Mouse (Mus musculus) adrenal gland, adult 2 months (tissue): ENCODE measurements around the gene Gm867. TPM values are rescaled to one million over a fixed set of nuclear protein-coding genes. Genes with fewer than 3 reads are reported as not detected.

Source experiments
- DNase-seq: peaks from one replicate; pipeline ENCODE4 v3.0.0; 2021
- polyA plus RNA-seq: library from polyadenylated mRNA; depleted of rRNA; stranded (reverse); fragments of >200 nt; gene quantifications from 2 replicates; pipeline ENCODE4 v1.2.3, GENCODE M21; 2012
- total RNA-seq, 2 experiments: library from RNA; stranded (reverse); gene quantifications; 2 replicates each; pipeline ENCODE4 v1.2.3; 2021

Gm867 gene
- total and polyA plus RNA-seq, 3 experiments, result 0.93 to 4.0 (median 2.2) TPM

DNA sequence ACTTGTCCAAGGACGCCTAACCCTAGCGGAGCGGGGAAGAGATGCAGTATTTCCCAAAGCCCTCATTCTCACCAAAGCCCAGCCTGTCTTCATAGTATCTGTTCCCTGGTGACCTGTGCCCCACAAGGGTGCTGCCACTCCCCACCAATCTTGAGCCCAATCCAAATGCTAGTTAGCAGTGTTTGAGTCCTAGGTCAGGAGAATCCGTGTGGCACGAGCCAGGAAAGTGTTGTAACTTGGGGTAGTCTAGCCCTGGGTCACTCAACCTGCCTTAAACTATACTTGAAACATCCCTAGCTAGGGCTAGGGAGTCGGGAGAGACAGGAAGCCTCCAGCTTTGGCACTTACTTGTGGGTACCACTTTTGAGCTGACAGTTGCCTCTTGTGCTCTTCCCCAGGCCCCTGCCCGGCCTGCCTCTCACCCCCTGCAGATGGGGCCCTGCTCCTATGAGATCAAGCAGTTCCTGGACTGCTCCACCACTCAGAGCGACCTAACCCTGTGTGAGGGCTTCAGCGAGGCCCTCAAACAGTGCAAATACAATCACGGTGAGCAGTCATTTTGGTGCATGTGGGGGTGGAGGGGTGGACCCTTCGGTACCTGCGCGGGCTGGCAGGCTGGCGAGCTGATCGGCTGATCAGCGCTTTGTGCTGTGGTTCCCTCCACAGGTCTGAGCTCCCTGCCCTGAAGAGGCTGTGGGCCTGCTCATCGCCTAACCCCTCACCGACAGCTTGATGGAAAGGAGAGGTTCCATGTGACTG lies 3.4 kb downstream of the Gm867 start:
- DNase-seq, result peak; percentile 71

DNA sequence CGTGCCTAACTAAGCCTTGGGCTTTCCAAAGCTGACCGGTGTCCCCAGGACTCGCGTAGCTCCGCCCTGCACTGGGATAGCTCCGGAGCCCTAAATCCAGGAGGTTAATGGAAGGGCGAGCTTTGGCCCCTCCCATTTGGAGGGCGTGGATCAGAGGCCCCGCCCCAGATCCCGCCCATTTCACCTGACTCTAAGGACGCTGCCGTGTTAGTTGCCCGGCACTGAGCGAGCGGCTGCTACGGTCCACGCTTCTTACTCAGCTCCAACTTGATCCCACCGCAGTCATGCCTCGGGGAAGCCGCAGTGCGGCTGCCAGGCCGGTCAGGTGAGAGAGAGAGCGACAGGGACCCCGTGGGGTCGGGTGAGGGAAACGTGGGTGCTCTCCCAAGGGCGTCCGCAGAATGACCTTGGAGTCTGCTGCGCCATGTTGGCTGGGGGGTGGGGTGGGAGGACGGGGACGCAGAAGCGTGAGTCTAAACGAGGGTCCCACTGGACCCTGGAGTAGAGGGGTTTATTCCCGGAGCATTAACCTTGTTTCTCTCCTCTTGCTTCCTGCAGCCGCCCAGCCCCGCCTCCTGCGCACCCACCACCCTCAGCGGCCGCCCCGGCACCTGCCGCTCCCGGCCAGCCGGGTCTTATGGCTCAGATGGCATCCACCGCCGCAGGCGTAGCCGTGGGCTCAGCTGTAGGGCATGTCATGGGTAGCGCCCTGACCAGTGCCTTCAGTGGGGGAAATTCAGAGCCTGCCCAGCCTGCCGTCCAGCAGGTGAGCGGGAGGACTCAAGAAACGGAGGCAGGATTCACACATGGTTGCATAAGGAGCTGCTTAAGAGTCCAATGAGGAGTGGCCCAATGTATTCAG lies 4.6 kb downstream of the Gm867 start, which contains the start of gene Mmp11:
Mmp11 (minus strand) TSS at position 817 of the 862 bp plus-strand sequence.
- DNase-seq, result peak; percentile 91

DNA sequence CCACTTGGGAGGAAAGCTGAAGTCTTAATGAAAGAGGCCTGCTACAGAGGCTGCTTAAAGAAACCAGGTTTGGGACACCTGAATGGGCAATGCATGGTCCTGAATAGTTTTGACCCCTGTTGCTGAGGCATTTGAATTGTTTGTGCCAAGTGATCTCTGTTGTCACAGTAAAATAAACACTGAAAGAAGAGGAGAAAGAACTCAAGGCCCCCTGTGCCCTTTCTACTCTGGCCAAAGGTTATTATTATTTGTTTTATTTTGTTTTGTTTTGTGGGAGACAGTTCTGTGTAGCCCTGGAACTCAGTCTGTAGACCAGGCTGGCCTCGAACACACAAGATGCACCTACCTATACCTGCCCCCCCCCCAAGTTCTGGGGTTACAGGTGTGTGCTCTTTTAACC lies 5.5 kb downstream of the Gm867 start:
- no peak for DNase-seq

DNA sequence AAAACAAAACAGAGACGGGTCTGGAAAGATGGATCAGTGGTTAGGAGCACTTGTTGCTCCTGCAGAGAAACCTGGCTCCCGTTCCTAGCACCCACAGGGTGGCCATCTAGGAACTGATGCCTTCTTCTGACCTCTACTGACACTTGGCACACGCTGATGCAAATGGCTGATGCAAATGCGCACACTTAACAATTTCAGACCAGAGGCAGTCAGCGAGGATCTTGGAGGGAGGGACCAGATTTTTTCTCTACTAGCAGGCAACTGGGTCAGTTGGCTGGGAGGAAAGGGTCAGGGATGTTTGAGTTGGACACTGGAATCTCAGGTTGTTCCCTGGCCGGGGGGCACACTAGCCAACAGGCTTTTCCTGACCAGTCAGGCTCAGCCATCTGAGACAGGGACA lies 7.6 kb downstream of the Gm867 start, which contains the start of gene Chchd10:
Chchd10 (plus strand) TSS at position 240 of the 400 bp plus-strand sequence.
- DNase-seq, result no peak

DNA sequence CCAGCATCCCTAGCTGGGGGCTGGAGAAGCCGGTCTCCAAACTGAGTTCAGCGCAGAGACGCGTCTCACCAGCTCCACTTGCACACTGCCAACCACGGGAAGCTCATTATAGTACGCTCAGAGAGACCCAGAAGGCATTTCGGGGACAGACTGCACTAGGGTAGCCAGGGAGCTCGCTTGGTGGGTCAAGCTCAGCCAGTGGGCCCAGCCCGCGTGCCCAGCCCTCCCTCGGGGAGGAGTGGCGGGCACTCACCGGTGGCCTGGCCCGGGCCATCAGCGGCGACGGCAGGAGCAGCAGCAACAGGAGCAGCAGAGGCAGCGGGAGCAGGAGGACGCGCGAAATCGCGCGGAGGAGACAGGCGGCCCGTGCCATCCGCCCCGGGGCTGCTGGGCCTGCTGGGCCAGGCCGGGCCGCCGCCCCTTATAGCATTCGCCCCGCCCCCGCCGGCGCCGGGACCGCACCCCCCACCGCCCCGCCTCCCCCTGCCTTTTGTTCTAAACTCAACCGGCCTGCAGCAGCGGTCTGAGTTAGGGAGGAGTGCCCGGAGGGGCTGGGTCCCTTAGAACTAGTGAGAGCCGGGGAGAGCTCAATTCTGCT lies 8.3 kb downstream of the Gm867 start:
- DNase-seq, result peak; percentile 77

DNA sequence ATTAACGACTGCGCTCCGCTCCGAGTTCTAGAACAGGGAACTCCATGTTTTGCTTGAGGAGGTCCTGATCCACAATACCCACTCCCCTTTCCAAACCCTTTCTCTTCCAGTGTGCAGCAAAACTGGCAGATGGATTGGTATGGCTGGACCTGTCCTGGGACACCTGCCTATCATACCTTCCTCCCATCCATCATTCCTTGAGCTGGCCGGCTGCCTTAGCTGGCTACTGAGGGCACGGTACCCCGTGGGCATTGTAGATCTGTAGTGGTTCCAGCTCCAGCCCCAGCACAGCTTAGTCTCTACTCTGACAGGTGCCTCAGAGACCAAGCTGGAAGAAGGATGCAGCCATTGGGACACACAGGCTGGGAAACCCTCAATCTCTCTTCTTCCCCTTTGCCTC lies 9.2 kb downstream of the Gm867 start:
- DNase-seq, result no peak

DNA sequence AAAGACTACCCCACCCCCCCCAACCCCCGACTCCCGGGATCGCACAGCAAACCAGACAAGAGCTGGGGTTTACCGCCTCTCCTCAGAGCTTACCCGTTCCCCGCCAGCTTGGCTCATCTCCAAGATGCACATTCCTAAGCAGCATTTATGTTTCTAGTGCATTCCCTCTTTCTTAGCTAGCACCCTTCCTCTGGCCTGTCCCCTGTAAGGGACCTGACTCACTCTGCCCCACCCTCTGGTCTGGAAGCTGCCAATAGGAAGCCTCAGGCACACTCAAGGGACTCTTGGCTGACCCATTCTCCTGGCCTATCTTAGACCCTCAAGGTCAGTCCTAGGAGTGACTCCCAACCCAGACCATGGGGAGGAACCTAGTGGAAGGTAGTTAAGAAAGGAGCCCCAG lies 10.2 kb downstream of the Gm867 start:
- peak; percentile 70 for DNase-seq

DNA sequence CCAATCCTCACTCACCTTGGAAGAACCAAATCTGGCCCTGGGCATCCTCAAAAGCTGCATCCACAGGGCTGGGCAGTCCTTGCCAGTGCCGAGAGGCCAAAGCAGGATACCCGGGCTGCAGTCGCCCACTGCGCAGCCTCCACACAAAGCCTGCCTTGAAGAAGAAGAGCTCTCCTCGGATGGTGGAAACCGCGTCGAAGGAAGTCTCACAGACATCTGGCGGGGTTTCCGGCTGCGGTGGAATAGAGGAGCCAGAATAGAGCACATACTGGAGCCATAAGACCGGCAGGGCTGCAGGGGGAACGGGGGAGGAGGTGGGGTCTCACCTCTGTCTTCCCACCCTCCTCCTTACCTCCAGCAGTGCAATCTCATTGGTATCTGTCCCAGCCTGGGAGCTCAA lies 14.1 kb downstream of the Gm867 start:
- no peak for DNase-seq

DNA sequence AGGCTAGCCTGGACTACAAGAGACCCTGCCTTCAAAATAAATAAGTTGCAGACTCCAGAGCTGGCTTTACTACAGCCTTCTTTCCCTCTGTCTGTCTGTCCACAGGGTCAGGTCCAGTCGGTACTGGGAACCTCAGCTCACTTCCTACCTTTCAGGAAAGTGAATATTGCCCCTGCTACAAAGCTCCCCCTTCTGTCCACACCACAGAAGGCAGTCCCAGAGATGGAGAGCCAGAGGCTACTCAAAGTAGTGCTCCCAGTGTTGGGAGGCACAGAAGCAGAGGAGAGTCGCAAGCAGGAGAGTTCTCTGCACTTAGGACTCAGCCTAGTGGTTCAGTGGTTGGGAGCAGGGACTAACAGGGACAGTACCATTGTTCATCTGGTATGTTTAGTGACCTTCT lies 16.1 kb downstream of the Gm867 start:
- no peak for DNase-seq

DNA sequence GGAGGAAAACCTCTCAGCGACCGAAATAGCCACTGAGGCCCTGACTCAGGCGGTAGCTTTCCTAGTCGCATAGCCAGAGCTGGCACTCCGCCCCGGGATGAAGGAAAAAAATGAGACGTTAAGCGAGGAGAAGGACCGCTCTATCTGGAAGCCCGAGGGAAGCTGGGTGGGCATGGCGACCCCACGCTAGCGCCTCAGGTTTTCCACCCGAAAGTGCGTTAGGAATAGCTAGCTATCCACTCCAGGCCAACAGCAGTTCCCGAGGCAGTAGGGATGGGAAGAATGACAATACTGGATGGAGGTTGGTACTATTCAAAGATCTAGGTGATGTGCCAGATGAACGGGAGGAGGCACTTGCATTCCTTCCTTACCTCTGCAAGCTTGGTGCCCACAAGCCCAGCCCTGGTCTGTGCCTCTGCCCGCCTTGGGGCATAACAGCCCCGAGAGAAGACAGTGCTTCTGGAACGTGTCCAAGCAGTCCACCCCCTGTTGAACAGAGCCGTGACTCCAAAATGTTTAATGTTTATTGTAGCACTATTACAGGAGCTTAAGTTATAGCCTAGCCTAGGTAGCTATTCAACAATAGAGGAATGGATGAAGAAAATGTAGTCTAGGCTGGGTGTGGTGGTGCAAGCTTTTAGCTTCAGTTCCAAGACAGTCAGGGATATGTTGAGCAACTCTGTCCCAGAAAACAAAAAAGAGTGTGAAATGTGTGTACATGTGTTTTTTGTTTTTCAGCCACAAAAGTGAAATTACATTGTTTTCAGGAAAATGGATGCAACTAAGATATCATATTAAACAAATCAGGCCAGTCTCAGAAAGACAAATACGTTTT lies 18.5 kb downstream of the Gm867 start:
- DNase-seq, result no peak

DNA sequence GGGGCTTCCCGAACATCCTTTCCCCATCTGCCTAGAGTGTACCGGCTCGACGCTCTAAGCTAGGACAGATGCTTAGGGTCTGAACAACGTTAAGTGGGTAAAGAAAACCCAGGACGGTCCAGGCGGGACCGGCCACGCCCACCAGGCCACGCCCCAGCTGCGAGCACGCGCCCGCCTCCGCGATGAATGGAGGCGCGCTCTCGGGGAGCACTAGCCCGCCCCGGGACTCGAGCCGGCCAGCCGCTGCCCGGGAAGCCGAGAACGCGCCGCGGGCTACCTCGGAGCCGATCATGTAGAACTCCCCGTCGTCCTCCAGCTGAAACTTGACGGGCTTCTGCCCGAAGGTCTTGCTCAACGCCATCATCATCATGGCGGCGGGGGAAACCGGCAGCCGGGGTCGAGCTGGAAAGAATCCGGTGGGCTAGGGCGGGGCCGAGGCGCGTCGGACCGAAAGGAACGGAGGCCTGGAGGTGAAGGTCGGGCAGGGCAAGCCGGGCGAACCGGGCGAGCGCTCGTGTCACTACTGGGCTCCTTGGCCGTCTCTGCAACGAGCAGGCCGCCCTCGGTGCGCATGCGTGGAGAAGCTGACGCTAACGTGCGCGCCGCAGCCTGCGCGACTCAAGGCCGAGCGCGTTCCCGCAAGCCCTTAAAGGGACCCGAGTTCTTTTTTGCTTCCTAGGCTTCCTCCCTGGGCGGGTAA lies 19.3 kb downstream of the Gm867 start, which contains the start of gene Smarcb1:
Smarcb1 (minus strand) TSS at position 592 of the 700 bp plus-strand sequence.
- DNase-seq, result peak; percentile 96

DNA sequence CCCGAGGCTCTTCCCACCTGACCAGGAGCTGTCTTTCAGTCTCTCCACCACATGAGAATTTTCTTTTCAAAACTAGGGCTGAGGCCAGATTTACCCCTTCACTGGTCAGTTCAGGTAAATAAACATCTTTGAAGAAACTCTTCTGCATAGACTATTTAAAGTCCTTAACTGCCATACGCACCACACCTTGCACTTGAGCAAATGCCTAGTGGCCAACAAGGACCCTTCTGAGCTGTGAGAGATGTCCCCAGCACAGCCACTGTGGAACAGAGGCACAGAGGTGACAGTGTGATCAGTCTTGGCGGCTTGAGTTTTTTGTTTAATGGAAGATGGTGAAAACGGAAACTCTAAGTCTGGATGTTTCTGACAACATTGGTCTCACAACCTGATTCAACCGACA lies 21.4 kb downstream of the Gm867 start:
- no peak for DNase-seq

DNA sequence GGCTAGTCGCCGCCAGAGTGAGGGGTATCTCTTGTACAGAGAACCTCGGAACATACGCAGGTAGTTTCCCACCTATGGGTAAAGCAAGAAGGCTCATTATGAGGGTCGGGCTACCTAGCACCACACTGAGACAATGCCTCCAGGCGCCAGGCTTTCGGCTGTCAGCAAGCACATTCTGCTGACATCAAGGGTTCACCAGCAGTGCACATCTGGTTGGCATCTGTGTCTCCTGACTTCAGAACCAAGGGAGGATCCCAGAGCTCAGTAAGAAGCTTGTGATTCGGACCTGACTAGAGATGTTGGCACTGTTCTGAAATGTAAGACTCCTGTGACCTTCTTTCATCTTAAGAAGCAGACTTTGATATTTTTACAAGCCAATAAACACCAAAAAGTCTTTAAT lies 23.6 kb downstream of the Gm867 start:
- no peak for DNase-seq

DNA sequence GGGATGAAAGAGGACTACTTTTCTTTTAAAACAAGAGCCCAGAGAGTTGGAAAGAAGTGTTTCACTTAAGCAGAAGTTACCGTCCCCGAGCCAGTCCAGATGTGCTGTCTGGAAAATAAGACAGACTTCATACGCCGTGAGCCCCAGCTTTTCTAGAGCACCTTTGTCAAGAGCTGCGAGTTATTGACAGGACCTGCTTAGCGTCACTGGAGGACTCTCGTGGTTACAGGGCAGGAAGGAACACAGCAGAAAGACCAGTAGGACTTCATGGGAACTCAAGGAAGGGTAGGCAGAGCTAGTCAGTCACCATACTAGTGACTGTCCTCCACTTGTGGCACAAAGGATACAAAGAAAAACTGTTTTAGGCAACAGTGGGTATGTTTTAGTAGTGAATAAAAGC lies 24.9 kb downstream of the Gm867 start:
- DNase-seq, result no peak

DNA sequence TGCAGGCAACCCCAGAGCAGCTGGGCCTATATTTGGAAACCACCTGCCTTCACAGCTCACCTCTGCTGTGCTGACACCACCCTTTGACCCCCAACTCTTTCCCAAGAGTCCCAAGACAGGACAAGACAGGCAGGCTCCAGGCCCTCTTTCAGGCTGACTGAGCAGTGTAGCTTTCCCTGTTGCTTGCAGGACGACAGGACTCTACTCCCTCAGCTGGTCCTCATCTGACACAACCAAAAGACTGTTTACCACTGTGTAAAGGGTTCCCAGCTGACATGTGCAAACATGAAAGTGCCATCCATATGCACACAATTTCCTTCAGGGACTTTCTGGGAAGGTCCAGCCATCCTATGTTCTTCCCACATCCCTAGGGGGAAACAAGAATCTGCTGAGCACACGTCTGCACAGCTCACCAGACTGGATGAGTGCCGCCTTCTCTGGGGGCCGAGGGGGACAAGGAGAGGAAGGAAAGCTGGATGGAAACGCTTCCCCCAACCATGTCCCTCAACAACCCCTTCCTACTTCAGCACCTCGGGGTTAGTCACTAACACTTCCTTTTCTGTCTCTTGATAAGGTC lies 27.4 kb downstream of the Gm867 start:
- no peak for DNase-seq

DNA sequence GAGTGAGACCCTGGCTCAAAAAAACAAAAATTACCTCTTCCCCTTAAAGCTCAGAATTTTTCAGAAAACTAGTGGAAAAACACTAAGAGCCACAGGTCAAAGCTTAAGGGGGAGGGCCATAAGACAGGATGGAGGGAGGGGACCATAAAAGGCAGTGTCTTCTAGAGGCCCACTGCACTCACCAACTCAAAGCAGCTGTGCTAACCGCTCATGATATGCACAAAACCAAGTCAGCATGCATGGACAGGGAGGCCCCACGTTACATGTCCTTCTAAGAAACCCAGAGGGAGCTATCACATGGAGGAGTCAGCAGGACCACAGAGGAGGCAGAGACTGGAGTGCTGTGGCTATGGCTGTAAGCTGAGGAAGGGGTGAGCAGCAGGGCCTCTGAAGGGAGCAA lies 29.8 kb downstream of the Gm867 start:
- DNase-seq, result no peak

DNA sequence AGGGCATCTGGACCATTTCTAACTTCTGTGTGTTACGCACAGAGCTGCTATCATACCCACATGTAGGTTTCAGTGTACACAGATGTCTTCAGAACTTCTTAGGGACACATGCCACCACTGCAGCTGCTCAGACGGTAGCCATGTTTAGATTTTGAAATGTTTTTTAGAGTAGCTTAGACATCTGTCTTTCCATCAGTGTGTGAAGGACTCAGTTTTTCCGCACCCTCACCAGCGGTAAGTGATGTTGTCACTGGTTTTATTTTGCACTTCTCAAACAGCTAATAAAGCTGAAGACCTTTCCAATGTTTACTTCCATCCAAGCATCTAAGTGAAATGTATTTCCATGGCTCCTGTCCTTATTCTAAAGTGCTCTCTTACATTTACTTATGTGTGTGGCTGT lies 33.6 kb downstream of the Gm867 start:
- no peak for DNase-seq

DNA sequence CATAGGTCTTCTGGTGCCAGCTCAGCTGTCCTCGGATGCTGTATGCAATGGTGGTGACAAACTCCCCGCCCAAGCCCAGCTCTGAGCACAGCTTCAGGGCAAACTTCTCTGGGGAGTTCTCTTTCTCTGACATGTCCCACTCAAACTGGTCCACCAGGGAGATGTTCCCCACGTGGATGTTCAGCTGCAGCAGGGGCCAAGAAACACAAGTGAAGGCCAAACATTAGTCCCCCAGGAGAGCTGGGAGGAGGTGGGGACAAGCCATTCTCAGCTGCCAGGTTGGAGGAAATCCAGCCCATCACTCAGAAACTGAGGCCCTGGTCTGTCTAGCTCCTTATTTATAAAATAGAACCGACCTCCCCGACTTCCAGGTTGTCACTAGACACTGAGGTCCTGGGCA lies 36.1 kb downstream of the Gm867 start:
- DNase-seq, result no peak

DNA sequence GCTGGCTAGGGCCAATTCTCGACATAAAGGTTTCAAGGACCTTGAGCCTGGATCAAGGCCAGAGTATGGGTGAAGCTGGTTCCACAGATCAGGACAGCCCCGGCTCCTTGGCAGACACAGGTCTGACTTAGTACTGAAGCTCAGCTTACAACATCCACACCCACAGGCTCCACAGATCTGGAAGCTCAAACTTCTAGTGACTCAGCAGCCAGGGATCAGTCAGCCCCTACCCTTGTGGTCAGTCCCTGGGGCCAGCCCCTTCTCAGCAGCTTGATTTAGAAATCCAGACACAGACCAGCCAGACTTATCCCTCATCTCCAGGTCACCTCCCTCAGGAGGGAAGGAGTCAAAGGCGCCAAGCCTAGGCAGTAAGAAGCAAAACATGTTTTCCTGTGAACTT lies 41.6 kb downstream of the Gm867 start:
- DNase-seq, result peak; percentile 86

DNA sequence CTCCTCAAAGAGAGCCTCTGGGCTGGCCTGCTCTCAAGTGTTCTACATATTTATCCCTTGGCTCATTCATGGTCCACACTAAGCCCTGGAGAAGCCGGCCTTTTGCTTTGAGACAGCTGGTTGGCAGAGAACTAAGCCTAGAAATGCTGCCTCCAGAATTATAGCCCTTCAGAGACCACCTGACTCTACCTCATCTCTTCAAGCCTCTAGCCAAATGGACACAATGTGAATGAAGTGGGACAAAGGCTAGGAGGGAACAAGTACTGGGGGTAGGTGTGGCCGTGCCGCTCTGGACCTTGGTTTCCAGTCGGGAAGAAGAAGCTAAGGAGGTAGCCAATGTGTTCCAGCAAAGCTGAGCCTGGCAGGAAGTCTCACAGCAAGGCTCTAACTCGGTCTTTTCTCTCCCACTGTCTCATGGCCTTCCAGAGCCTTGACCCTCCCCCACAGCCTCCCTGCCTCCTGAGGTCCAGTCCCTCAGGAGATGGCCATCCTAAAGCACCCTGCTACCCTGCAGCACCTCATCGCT lies 42.4 kb downstream of the Gm867 start:
- DNase-seq, result peak; percentile 18

DNA sequence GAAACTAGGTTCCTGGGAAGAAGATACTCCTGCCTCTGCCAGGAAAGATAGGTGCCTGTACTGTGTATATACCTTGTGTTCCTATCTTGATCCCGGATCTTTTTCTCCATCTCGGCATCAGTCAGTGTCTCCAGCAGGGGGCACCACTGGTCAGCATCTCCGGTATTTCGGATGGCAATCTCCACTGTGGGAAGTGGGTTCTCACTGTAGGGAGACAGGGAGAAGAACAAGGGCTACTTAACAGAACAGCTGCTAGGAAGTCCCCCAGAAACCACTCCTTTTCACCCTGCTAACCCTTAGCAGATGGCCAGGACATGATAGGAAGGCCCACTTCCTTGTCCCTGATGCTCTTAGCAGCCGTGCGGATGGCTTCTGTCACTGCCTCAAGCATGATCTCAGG lies 43.1 kb downstream of the Gm867 start:
- DNase-seq, result peak; percentile 64
